Mouse (Mus musculus): ENCODE results near the gene Clasp2.

Gene Clasp2

DNA sequence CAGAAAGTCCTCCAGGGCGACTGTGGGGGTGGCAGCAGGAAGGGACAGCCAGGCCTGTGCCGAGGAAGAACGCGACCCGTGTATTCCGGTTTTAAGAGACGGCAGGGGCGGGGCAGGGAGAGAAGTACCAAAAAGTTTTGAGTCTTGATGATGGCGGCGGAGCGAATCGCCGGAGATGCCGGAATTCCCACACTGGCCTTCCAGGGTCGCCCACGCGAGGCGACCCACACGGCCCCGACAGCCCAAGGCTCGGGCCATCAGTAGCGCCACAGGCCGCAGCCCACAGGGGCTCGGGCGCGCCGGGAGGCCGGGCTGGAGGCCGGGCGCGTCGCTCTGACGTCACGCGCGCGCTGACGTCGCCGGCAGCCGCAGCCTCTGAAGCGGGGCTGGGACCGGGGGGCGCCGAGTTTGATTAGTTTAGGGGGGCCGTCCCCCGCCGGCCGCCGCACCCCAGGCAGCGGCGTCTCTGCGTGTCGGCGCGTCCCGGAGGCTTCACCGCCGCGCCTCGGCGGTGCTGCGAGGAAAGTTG is at the start of gene Clasp2:
Gene Clasp2, plus strand, starts transcription at position 366 of the 529 bp plus-strand sequence.
- in situ Hi-C loops (cut with MboI; ENCODE audit: unreplicated experiment in 2 of 2) = loop anchor here (25.0 kb wide), 2 partner anchors 371 to 646 kb away; partner anchors contain the start of gene Crtap (in 1 of the 2)

DNA sequence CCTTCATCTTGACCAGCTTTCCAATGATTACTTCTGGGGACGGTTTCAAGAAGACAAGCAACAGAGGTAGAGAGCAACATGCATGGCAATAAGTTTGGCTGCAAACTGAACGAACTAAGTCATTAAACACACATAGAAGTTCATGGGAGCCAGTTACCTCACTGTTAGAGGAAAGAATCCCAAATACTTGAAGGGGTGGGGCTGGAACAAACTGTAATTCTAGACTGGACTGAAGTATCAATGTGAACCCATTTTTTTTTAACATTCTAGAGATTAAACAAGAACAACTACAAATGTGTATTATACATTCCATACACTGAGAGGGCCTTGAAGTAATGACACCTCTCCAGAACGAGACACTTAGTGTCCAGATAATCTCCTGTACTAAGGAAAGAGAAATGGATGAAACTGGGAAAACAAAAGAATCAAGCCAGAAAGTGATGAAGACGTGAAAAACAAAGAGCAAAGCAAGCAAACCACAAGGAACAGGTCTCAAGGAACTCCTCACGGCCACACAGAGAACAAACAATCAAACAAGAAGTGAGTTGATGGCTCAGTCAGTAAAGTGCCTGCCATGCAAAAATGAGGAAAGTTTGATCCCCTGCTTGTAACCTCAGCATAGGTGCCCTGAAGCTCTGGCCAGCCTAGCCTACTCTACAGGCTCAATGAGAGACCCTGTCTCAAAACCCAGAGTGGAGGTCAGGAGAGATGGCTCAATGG is 39.7 kb upstream of the Clasp2 start:
- in situ Hi-C loops (cut with MboI; ENCODE audit: unreplicated experiment in 2 of 2) = no loop called here

- in situ Hi-C loops (cut with MboI; ENCODE audit: unreplicated experiment in 2 of 2) = no loop called here
Observed at GRCm38 (mm10) chr9:113706108-113706507, 35.2 kb upstream of the Clasp2 start.

- in situ Hi-C loops (cut with MboI; ENCODE audit: unreplicated experiment in 2 of 2) = no loop called here
Observed at GRCm38 (mm10) chr9:113706841-113707240, 34.4 kb upstream of the Clasp2 start.

GRCm38 (mm10) chr9:113707481-113708360 is 33.6 kb upstream of the Clasp2 start, which contains the start of gene Pdcd6ip:
Pdcd6ip (minus strand) TSS chr9:113708259.
- in situ Hi-C loops (cut with MboI; ENCODE audit: unreplicated experiment in 2 of 2) = no loop called here

- in situ Hi-C loops (cut with MboI; ENCODE audit: unreplicated experiment in 2 of 2) = no loop called here
Observed at GRCm38 (mm10) chr9:113708361-113709280, 32.7 kb upstream of the Clasp2 start.

DNA sequence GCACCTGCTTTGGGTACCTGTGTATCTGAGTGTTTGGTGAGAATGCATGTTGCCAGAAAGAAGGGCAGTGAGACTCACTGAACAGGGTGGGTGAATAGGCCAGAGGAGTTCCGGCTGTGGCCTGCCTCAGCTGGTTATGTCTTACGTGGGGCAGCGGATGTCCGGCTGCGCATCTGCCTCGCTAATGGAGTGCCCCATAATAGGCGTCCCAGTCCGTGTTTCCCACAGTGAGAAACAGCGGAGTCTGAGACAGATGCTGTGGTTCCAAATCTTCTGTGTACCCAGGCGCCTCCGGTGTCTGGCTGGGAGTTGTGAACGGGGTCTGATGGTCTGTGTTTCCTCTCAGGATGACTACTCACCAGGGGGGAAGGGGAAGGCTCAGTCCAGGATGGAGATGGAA is 30.4 kb upstream of the Clasp2 start:
- in situ Hi-C loops (cut with MboI; ENCODE audit: unreplicated experiment in 2 of 2) = no loop called here

- in situ Hi-C loops (cut with MboI; ENCODE audit: unreplicated experiment in 2 of 2) = no loop called here
Observed at GRCm38 (mm10) chr9:113719063-113719462, 22.2 kb upstream of the Clasp2 start.

GRCm38 (mm10) chr9:113724646-113725045 is 16.6 kb upstream of the Clasp2 start:
- in situ Hi-C loops (cut with MboI; ENCODE audit: unreplicated experiment in 2 of 2) = loop anchor here (25.0 kb wide), 2 partner anchors 388 to 663 kb away; partner anchors contain the start of gene Crtap (in 1 of the 2)

GRCm38 (mm10) chr9:113725609-113726008 is 15.7 kb upstream of the Clasp2 start:
- in situ Hi-C loops (cut with MboI; ENCODE audit: unreplicated experiment in 2 of 2) = loop anchor here (25.0 kb wide), 2 partner anchors 387 to 662 kb away; partner anchors contain the start of gene Crtap (in 1 of the 2)

DNA sequence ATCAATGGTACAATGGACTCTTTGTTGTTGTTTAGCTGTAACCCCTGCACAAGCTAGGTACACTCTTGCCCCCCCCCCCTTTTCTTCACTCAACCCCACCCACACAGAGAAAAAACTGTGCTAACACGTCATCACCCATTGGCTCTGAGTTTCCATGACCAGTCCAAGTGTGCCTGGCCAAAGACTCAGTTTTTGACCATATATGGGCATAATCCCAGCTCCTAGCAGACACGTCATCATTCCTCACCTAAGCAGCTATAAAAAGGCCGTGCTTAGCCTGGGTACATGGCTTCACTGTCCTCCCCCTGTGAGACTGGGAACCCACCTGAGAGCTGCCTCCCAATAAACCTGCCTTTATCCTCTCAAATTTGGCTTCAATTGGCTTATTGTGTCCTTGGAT is 15.1 kb upstream of the Clasp2 start:
- in situ Hi-C loops (cut with MboI; ENCODE audit: unreplicated experiment in 2 of 2) = loop anchor here (25.0 kb wide), 2 partner anchors 386 to 661 kb away; partner anchors contain the start of gene Crtap (in 1 of the 2)

DNA sequence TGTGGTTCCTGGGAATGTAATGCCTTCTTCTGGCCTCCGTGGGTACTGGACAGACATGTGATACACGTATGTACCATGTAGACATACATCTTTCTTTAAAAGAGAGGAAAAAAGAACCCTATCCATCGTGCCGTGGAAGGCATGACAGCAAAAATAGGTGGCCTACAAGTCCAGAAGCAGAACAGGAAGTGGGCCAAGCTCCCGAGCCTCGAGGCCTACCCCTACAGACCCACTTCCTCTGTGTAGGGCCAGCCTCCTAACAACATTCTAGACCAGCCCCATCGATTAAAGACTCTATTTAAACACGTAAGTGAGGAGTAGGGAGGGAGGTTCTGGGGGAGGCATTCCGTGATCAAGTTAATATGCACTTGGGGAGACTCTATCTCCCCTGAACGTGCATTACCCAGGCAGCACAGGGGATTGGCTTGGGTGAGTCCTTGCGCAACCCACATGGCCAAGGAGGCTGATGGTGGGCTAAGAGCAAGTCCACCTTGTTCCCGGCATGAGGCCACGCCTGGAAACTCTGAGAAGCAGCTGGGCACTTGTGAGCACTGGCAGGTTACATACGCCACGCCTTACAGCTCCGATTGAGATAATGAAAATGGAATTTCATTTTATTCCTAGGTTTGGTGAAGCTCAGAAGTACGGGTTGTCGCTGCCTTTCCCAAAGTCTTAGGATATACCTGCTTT is 14.1 kb upstream of the Clasp2 start:
- in situ Hi-C loops (cut with MboI; ENCODE audit: unreplicated experiment in 2 of 2) = loop anchor here (25.0 kb wide), 2 partner anchors 385 to 660 kb away; partner anchors contain the start of gene Crtap (in 1 of the 2)

DNA sequence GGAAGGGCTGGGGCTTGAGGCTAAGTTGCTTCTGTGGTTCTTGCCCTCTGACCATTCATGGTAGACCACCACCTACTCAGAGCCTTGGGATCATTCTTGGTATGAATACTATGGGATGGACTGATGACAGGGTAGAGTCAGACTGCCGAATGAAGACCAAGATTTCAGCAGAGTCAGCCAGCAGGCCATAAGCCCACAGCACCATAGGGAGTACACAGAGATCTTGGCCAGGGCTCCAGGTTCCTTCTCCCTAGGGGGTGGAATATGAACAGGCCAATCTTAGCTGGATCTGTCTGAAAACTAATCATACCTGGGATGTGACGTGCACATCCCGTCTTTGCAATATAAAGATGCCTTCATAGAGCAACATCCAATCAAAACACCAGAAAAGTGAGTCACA is 9.7 kb upstream of the Clasp2 start:
- in situ Hi-C loops (cut with MboI; ENCODE audit: unreplicated experiment in 2 of 2) = loop anchor here (25.0 kb wide), 2 partner anchors 381 to 656 kb away; partner anchors contain the start of gene Crtap (in 1 of the 2)

GRCm38 (mm10) chr9:113735920-113736319 is 5.4 kb upstream of the Clasp2 start:
- in situ Hi-C loops (cut with MboI; ENCODE audit: unreplicated experiment in 2 of 2) = loop anchor here (25.0 kb wide), 2 partner anchors 376 to 651 kb away; partner anchors contain the start of gene Crtap (in 1 of the 2)

GRCm38 (mm10) chr9:113738021-113738420 is 3.3 kb upstream of the Clasp2 start:
- in situ Hi-C loops (cut with MboI; ENCODE audit: unreplicated experiment in 2 of 2) = loop anchor here (25.0 kb wide), 2 partner anchors 374 to 649 kb away; partner anchors contain the start of gene Crtap (in 1 of the 2)

- in situ Hi-C loops (cut with MboI; ENCODE audit: unreplicated experiment in 2 of 2) = loop anchor here (25.0 kb wide), 2 partner anchors 373 to 648 kb away; partner anchors contain the start of gene Crtap (in 1 of the 2)
Observed at GRCm38 (mm10) chr9:113738941-113739340, 2.3 kb upstream of the Clasp2 start.

- in situ Hi-C loops (cut with MboI; ENCODE audit: unreplicated experiment in 2 of 2) = loop anchor here (25.0 kb wide), 2 partner anchors 371 to 646 kb away; partner anchors contain the start of gene Crtap (in 1 of the 2)
Observed at GRCm38 (mm10) chr9:113741637-113742137, 414 bp downstream of the Clasp2 start.

DNA sequence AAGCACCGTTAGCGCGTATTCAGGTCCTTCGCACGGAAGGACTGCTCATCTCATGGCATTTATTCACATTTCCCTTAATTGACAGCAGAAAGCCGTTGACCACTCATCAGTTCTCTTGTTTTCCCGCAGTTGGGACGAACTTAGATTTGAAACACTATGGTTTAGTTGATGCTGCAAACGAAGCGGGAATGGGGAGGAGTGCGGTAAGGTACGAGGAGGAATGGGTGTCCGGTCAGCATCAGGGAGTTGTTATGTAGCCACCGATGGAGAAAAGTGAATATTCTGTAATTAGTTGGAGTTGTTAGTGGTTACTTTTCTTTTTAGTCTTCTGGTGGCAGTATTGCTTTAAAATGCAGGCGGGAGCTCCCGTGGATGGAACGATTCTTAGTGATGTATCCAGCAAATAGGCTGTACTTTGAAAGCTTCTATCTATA is 1.1 kb downstream of the Clasp2 start:
- in situ Hi-C loops (cut with MboI; ENCODE audit: unreplicated experiment in 2 of 2) = loop anchor here (25.0 kb wide), 2 partner anchors 370 to 645 kb away; partner anchors contain the start of gene Crtap (in 1 of the 2)
